Mouse (Mus musculus): ENCODE data around the gene Pagr1a. TPM values are rescaled to one million over a fixed set of nuclear protein-coding genes. Genes with fewer than 3 reads are reported as not detected.

Pagr1a gene
- polyA plus RNA-seq, 1 experiment from 2014 or later = 45.6 TPM

DNA sequence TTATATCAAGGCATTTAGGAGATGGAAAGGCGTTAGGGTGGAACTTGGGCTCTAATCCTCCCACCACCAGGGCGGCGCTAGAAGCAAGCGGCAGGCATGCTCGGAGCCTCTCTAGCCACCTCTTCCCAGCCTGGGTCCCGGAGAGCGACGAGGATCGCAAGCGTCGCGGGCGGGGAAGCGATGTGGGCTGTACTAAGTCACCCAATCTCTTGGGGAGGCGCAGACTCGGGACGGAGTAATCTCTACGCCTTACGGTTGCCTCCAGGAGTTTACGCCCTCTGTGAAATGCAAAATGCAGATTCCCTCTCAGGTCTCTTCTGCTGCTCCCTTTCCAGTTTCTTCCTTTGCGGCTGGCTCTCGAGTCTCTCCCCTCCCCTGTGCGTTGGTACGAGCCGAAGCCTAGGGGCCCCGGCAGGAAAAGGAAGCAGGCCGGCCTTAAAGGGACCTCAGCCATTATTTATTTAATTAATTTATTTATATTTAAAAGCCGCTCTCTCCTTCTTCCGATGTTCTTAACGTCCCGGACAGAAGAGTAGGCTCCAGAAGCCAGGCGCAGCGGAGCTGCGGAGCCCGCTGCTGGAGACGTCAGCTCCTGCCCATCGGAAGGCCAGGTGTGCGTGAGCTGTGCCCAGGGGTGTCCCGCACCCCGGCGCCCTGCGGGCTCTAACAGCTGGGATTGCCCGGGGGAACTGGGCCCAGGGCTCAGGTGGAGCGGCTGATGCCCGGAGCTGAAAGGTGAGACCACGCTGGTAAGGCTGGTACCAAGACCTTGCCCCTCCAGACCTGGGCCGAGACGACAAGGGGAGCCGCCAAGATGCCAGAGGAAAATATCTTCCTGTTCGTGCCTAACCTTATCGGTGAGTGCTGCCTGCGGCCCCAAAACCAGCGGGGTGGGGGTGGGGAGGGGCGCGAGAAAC is 40.9 kb downstream of the Pagr1a start, which contains the start of gene Cdiptos:
TSS of gene Cdiptos (minus strand) at position 149 of the 917 bp plus-strand sequence.
- Histone ChIP-seq H3K27me3 (replicated peaks; ENCODE audit: control insufficient read depth, insufficient read depth, low read length) (no peaks in the 10 kb centered on the region), H3K9ac (ENCODE audit: low read depth, low read length) (peak within 1 kb of the TSS; percentile 99), H3K36me3 (ENCODE audit: control insufficient read depth, insufficient read depth, low read length) (peaks cover 20% of the 10 kb centered on the region), H3K4me2 (peak within 1 kb of the TSS; percentile 92), H3K4me1 (replicated peaks; ENCODE audit: control insufficient read depth, insufficient read depth, low read length) (peaks cover 13% of the 10 kb centered on the region; the same call in 1 of the 2 replicates), H3K9me3 (ENCODE audit: control insufficient read depth, low read length) (no peaks in the 10 kb centered on the region), H3K4me3 (ENCODE audit: low read depth, low read length) (peak within 1 kb of the TSS; percentile 98), H3K27ac (ENCODE audit: low read depth, low read length) (peak within 1 kb of the TSS; percentile 88)
- under 1% methylated on average over 55 of the region's 55 CpGs for WGBS
- ATAC-seq (replicated peaks; ENCODE audit: low FRiP score) (peak; percentile 93), DNase-seq (ENCODE audit: low spot score) (peak; percentile 95)

DNA sequence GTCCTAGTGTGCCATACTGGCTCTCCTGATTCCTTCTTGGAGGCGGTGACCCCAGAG is 41.4 kb downstream of the Pagr1a start, which contains the start of gene Cdipt:
TSS of gene Cdipt (plus strand) at position 22 of the 57 bp plus-strand sequence.
- H3K36me3 ChIP-seq (ENCODE audit: control insufficient read depth, insufficient read depth, low read length) = peaks cover 20% of the 10 kb centered on the region
- peak within 1 kb of the TSS; percentile 88 for H3K27ac ChIP-seq (ENCODE audit: low read depth, low read length)
- no peak for ATAC-seq (replicated peaks; ENCODE audit: low FRiP score)
- no peaks in the 10 kb centered on the region for H3K27me3 ChIP-seq (replicated peaks; ENCODE audit: control insufficient read depth, insufficient read depth, low read length)
- no peaks in the 10 kb centered on the region for H3K9me3 ChIP-seq (ENCODE audit: control insufficient read depth, low read length)
- H3K4me3 ChIP-seq (ENCODE audit: low read depth, low read length) = peak within 1 kb of the TSS; percentile 98
- H3K4me1 ChIP-seq (replicated peaks; ENCODE audit: control insufficient read depth, insufficient read depth, low read length) = peaks cover 13% of the 10 kb centered on the region; the same call in 1 of the 2 replicates
- 0% methylated on average over 1 of the region's 1 CpGs for WGBS
- H3K4me2 ChIP-seq = peak within 1 kb of the TSS; percentile 92
- DNase-seq (ENCODE audit: low spot score) = no peak
- H3K9ac ChIP-seq (ENCODE audit: low read depth, low read length) = peak within 1 kb of the TSS; percentile 99

DNA sequence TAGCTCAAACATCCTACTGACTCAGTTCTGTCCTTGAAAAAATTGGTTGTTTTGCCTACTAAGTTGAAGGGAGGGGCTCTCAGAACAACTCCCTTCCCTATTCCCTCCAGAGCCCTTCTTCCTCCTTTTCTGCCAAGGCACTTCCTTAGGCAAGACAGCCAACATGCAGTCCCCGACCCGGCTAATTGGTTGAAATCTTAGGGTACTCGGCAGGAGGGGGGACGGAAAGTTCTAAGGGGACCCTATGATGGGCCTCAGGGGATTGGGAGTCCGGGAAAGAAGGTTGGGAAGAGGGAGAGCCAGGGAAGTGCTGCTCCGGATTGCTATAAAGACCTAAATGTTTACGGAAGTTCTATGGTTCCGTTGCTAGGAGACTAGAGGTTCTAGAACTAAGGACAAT is 41.7 kb downstream of the Pagr1a start:
- no peaks in the 10 kb centered on the region for H3K9me3 ChIP-seq (ENCODE audit: control insufficient read depth, low read length)
- DNase-seq (ENCODE audit: low spot score) (peak; percentile 48), ATAC-seq (replicated peaks; ENCODE audit: low FRiP score) (no peak)
- no peaks in the 10 kb centered on the region for H3K27me3 ChIP-seq (replicated peaks; ENCODE audit: control insufficient read depth, insufficient read depth, low read length)
- peak overlapping the region; percentile 99; the same call in 1 of the 2 replicates for H3K9ac ChIP-seq (ENCODE audit: low read depth, low read length)
- H3K36me3 ChIP-seq (ENCODE audit: control insufficient read depth, insufficient read depth, low read length) = peaks cover 20% of the 10 kb centered on the region
- H3K4me1 ChIP-seq (replicated peaks; ENCODE audit: control insufficient read depth, insufficient read depth, low read length) = peaks cover 13% of the 10 kb centered on the region; the same call in 1 of the 2 replicates
- no peak overlapping the region for H3K27ac ChIP-seq (ENCODE audit: low read depth, low read length)
- WGBS = 7% methylated on average over 8 of the region's 8 CpGs
- H3K4me2 ChIP-seq = peak overlapping the region; percentile 92
- H3K4me3 ChIP-seq (ENCODE audit: low read depth, low read length) = peak overlapping the region; percentile 98

DNA sequence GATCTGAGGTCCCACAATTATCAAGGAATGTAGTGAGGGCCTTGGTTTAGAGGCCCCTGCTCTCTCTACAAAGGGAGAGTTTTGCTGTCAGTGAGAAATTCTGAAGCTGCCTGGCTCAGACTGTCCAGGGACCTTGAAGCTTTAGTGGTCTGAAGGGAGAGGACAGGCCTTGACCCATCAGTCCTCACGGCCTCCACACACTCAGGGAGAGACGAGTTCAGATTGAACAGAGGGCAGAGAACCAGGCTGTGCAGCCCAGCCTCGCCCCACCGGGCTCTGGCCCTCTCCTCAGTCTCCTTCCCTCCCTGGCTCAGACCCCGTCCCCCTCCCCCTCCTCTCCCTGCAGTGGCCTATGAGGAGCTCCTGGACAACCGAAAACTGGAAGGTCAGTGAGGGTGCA is 49.8 kb downstream of the Pagr1a start:
- Histone ChIP-seq H3K4me1 (replicated peaks; ENCODE audit: control insufficient read depth, insufficient read depth, low read length) (no peaks in the 10 kb centered on the region), H3K36me3 (ENCODE audit: control insufficient read depth, insufficient read depth, low read length) (no peaks in the 10 kb centered on the region), H3K27me3 (replicated peaks; ENCODE audit: control insufficient read depth, insufficient read depth, low read length) (peaks cover 16% of the 10 kb centered on the region), H3K4me2 (no peak overlapping the region), H3K9me3 (ENCODE audit: control insufficient read depth, low read length) (no peaks in the 10 kb centered on the region), H3K9ac (ENCODE audit: low read depth, low read length) (no peak overlapping the region), H3K4me3 (ENCODE audit: low read depth, low read length) (no peak overlapping the region), H3K27ac (ENCODE audit: low read depth, low read length) (no peak overlapping the region)
- ATAC-seq (replicated peaks; ENCODE audit: low FRiP score) (no peak), DNase-seq (ENCODE audit: low spot score) (no peak)
- WGBS = 73% methylated on average over 6 of the region's 6 CpGs

DNA sequence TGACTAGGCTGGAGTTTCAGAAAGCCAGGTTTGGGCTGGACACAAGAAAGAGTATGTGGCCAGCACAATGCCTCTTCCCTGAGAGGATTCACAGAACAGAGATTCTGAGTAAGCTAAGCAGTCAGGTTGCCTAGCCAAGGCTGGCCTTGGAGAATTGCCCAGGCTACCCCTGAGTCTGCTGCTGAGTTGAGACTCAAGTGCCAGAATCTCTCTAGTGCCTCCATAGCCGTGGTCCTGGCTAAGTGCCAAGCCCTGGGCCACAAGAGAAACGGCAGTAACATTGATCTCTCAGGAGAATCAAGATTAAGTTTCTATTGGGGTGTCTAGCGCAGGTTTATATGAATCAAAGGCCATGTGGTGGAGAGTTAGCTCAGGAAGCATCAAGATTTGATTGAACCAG is 51.6 kb downstream of the Pagr1a start:
- no peak for ATAC-seq (replicated peaks; ENCODE audit: low FRiP score)
- 76% methylated on average over 3 of the region's 3 CpGs for WGBS
- Histone ChIP-seq H3K4me2 (no peak overlapping the region), H3K36me3 (ENCODE audit: control insufficient read depth, insufficient read depth, low read length) (no peaks in the 10 kb centered on the region), H3K27me3 (replicated peaks; ENCODE audit: control insufficient read depth, insufficient read depth, low read length) (peaks cover 17% of the 10 kb centered on the region), H3K4me3 (ENCODE audit: low read depth, low read length) (no peak overlapping the region), H3K9me3 (ENCODE audit: control insufficient read depth, low read length) (no peaks in the 10 kb centered on the region), H3K4me1 (replicated peaks; ENCODE audit: control insufficient read depth, insufficient read depth, low read length) (no peaks in the 10 kb centered on the region), H3K9ac (ENCODE audit: low read depth, low read length) (no peak overlapping the region), H3K27ac (ENCODE audit: low read depth, low read length) (no peak overlapping the region)
- no peak for DNase-seq (ENCODE audit: low spot score)

Small RNA genes lying within 50 kb of the gene (microRNA-seq; reads per million reads assigned to microRNA genes)
- gene Gm44343 (ENCODE audit: borderline number of aligned reads) = not detected

Other genes with a start within 250 kb of the Pagr1a start
- 49.1 and 52.2 TPM in 2 replicates for gene Ypel3, start 240.4 kb downstream of the Pagr1a start, polyA plus RNA-seq (2014; fragmentation: Nextera tagmentation; extraction: Ambion mirVana)
- 0.22 and 0.55 TPM in 2 replicates for gene Tbx6, start 235.9 kb downstream of the Pagr1a start, polyA plus RNA-seq (2014; fragmentation: Nextera tagmentation; extraction: Ambion mirVana)
- gene Ppp4c, start 224.9 kb downstream of the Pagr1a start, polyA plus RNA-seq (2014; fragmentation: Nextera tagmentation; extraction: Ambion mirVana) = 266 and 269 TPM in 2 replicates
- 0.21 TPM in 1 of 2 replicates, not detected in the other for gene Fam57b, start 219.7 kb downstream of the Pagr1a start, polyA plus RNA-seq (2014; fragmentation: Nextera tagmentation; extraction: Ambion mirVana)
- not detected in 2 replicates for gene 4930451I11Rik, start 185.7 kb downstream of the Pagr1a start, polyA plus RNA-seq (2014; fragmentation: Nextera tagmentation; extraction: Ambion mirVana)
- 0.52 and 1.6 TPM in 2 replicates for gene Doc2a, start 169.9 kb downstream of the Pagr1a start, polyA plus RNA-seq (2014; fragmentation: Nextera tagmentation; extraction: Ambion mirVana)
- 17.3 and 24.6 TPM in 2 replicates for gene Hirip3, start 155.4 kb downstream of the Pagr1a start, polyA plus RNA-seq (2014; fragmentation: Nextera tagmentation; extraction: Ambion mirVana)
- 124 and 130 TPM in 2 replicates for gene Ino80e, start 155.0 kb downstream of the Pagr1a start, polyA plus RNA-seq (2014; fragmentation: Nextera tagmentation; extraction: Ambion mirVana)
- gene Taok2, start 132.6 kb downstream of the Pagr1a start, polyA plus RNA-seq (2014; fragmentation: Nextera tagmentation; extraction: Ambion mirVana) = 23.0 and 24.0 TPM in 2 replicates
- gene Tmem219, start 94.4 kb downstream of the Pagr1a start, polyA plus RNA-seq (2014; fragmentation: Nextera tagmentation; extraction: Ambion mirVana) = 23.2 and 23.9 TPM in 2 replicates
- 15.7 and 16.5 TPM in 2 replicates for gene Kctd13, start 88.5 kb downstream of the Pagr1a start, polyA plus RNA-seq (2014; fragmentation: Nextera tagmentation; extraction: Ambion mirVana)
- gene Asphd1, start 67.8 kb downstream of the Pagr1a start, polyA plus RNA-seq (2014; fragmentation: Nextera tagmentation; extraction: Ambion mirVana) = not detected in 2 replicates
- 0.27 TPM in 2 replicates for gene Sez6l2, start 66.8 kb downstream of the Pagr1a start, polyA plus RNA-seq (2014; fragmentation: Nextera tagmentation; extraction: Ambion mirVana)
- 72.2 and 74.4 TPM in 2 replicates for gene Cdipt, start 41.4 kb downstream of the Pagr1a start, polyA plus RNA-seq (2014; fragmentation: Nextera tagmentation; extraction: Ambion mirVana)
- gene Cdiptos, start 41.3 kb downstream of the Pagr1a start, polyA plus RNA-seq (2014; fragmentation: Nextera tagmentation; extraction: Ambion mirVana) = 0.67 and 1.0 TPM in 2 replicates
- gene Mvp, start 2.7 kb downstream of the Pagr1a start, polyA plus RNA-seq (2014; fragmentation: Nextera tagmentation; extraction: Ambion mirVana) = 8.3 and 9.4 TPM in 2 replicates
- gene Pagr1b, start 868 bp downstream of the Pagr1a start, polyA plus RNA-seq (2014; fragmentation: Nextera tagmentation; extraction: Ambion mirVana) = 0.41 TPM in 1 of 2 replicates, not detected in the other
- gene Gm42742, start 3.7 kb upstream of the Pagr1a start, polyA plus RNA-seq (2014; fragmentation: Nextera tagmentation; extraction: Ambion mirVana) = 19.8 and 52.9 TPM in 2 replicates
- 4.5 and 5.4 TPM in 2 replicates for gene Prrt2, start 3.9 kb upstream of the Pagr1a start, polyA plus RNA-seq (2014; fragmentation: Nextera tagmentation; extraction: Ambion mirVana)
- gene Maz, start 9.7 kb upstream of the Pagr1a start, polyA plus RNA-seq (2014; fragmentation: Nextera tagmentation; extraction: Ambion mirVana) = 90.8 and 98.8 TPM in 2 replicates
- gene Kif22, start 25.1 kb upstream of the Pagr1a start, polyA plus RNA-seq (2014; fragmentation: Nextera tagmentation; extraction: Ambion mirVana) = 152 and 170 TPM in 2 replicates
- gene Zg16, start 70.0 kb upstream of the Pagr1a start, polyA plus RNA-seq (2014; fragmentation: Nextera tagmentation; extraction: Ambion mirVana) = not detected in 2 replicates
- 12.3 and 13.7 TPM in 2 replicates for gene AI467606, start 74.0 kb upstream of the Pagr1a start, polyA plus RNA-seq (2014; fragmentation: Nextera tagmentation; extraction: Ambion mirVana)
- 43.8 and 44.2 TPM in 2 replicates for gene Qprt, start 104.9 kb upstream of the Pagr1a start, polyA plus RNA-seq (2014; fragmentation: Nextera tagmentation; extraction: Ambion mirVana)
- 12.7 and 14.4 TPM in 2 replicates for gene Spn, start 120.5 kb upstream of the Pagr1a start, polyA plus RNA-seq (2014; fragmentation: Nextera tagmentation; extraction: Ambion mirVana)
- gene Cd2bp2, start 178.7 kb upstream of the Pagr1a start, polyA plus RNA-seq (2014; fragmentation: Nextera tagmentation; extraction: Ambion mirVana) = 50.3 and 59.5 TPM in 2 replicates
- 28.2 and 29.0 TPM in 2 replicates for gene Tbc1d10b, start 191.1 kb upstream of the Pagr1a start, polyA plus RNA-seq (2014; fragmentation: Nextera tagmentation; extraction: Ambion mirVana)
- gene Mylpf, start 191.5 kb upstream of the Pagr1a start, polyA plus RNA-seq (2014; fragmentation: Nextera tagmentation; extraction: Ambion mirVana) = 31.5 and 33.6 TPM in 2 replicates
- 17.2 TPM in 2 replicates for gene Zfp553, start 215.7 kb upstream of the Pagr1a start, polyA plus RNA-seq (2014; fragmentation: Nextera tagmentation; extraction: Ambion mirVana)
- gene Sept1, start 215.8 kb upstream of the Pagr1a start, polyA plus RNA-seq (2014; fragmentation: Nextera tagmentation; extraction: Ambion mirVana) = 14.9 and 17.5 TPM in 2 replicates
- 45.9 and 47.3 TPM in 2 replicates for gene Zfp771, start 226.9 kb upstream of the Pagr1a start, polyA plus RNA-seq (2014; fragmentation: Nextera tagmentation; extraction: Ambion mirVana)
- 266 and 275 TPM in 2 replicates for gene Dctpp1, start 243.4 kb upstream of the Pagr1a start, polyA plus RNA-seq (2014; fragmentation: Nextera tagmentation; extraction: Ambion mirVana)

Data from liver, embryonic 11.5 days (tissue).